ENCODE assay signal across 23 mouse cellular contexts in genomic region chr8:94826210-94826609, GRCm38 (mm10). TPM values are rescaled to one million over a fixed set of nuclear protein-coding genes. Genes with fewer than 3 reads are reported as not detected.
"Had no signal": no experiment of that assay in that cellular context is flagged by ENCODE, and none has a peak within 500 bp of the region (broad histone marks: within the 10 kb centered on the region; RNA-seq: fewer than 3 reads in every experiment).

No protein-coding gene starts in this region.

- H3K4me3 ChIP-seq: midbrain, embryonic 10.5 days; midbrain, embryonic 12.5 days; myocyte; neural tube, embryonic 13.5 days; neural tube, embryonic 15.5 days had no signal

- H3K4me1 ChIP-seq: midbrain, embryonic 12.5 days; neural tube, embryonic 13.5 days; neural tube, embryonic 15.5 days had no signal

- H3K27ac ChIP-seq: midbrain, embryonic 10.5 days; midbrain, embryonic 12.5 days; neural tube, embryonic 13.5 days; neural tube, embryonic 15.5 days had no signal

- ATAC-seq: midbrain, embryonic 16.5 days had no signal

- DNase-seq: lung, adult 18-20 months; lung, embryonic 14.5 days; lung, postnatal 10 days; lung, postnatal 4 days; midbrain, embryonic 14.5 days; retina, postnatal 1 day; right cerebral cortex, adult 18-20 months; right cerebral cortex, postnatal 25 days; right cerebral cortex, postnatal 4 days; spleen, adult 18-20 months; thymus, adult 18-20 months; thymus, postnatal 25 days; thymus, postnatal 4 days had no signal

RNA-seq across cellular contexts. Expression of gene Ccl17, which starts 16.0 kb away (rescaled TPM):
- polyA plus RNA-seq: liver, embryonic 16.5 days; lung, embryonic 14.5 days; lung, embryonic 16.5 days; midbrain, embryonic 10.5 days; midbrain, embryonic 12.5 days; midbrain, embryonic 14.5 days; neural tube, embryonic 11.5 days; neural tube, embryonic 13.5 days; stomach, embryonic 14.5 days had no signal
